Mouse (Mus musculus) G1E-ER4 (cell line): ENCODE results near the gene Mbd3l2. TPM values are rescaled to one million over a fixed set of nuclear protein-coding genes. Genes with fewer than 3 reads are reported as not detected.
"Not testable (repeated sequence)": the region's sequence is repeated elsewhere in the genome, so short reads cannot be mapped to it uniquely, and the experiment has no call there.

Source experiments
- GATA1 ChIP-seq: IDR thresholded peaks from one replicate; pipeline ENCODE4 v1.8.0; 2012; ENCODE audit warnings: low read length, inconsistent platforms
- polyA plus RNA-seq: library from polyadenylated mRNA; stranded (reverse); fragments of >175 nt; gene quantifications from 2 replicates; pipeline ENCODE4 v1.2.3, GENCODE M21; 2012

Gene Mbd3l2
- not detected in 2 replicates for polyA plus RNA-seq

- no peak for TF ChIP-seq GATA1
Observed at GRCm38 (mm10) chr9:18430354-18430753, at the start of gene Mbd3l2. Gene Mbd3l2 (plus strand): TSS chr9:18430654.

- TF ChIP-seq GATA1 = no peak
Observed at GRCm38 (mm10) chr9:18385782-18386181, 44.7 kb upstream of the Mbd3l2 start.

GRCm38 (mm10) chr9:18399629-18400028 is 30.8 kb upstream of the Mbd3l2 start:
- no peak for TF ChIP-seq GATA1

- TF ChIP-seq GATA1 = not testable (repeated sequence)
Observed at GRCm38 (mm10) chr9:18402895-18403294, 27.6 kb upstream of the Mbd3l2 start, which contains the start of gene Naalad2. Gene Naalad2 (minus strand): TSS chr9:18402995.

GRCm38 (mm10) chr9:18404118-18404517 is 26.3 kb upstream of the Mbd3l2 start, which contains the start of gene Ubtfl1:
Gene Ubtfl1 (plus strand): TSS chr9:18404418.
- TF ChIP-seq GATA1 = no peak

- no peak for TF ChIP-seq GATA1
Observed at GRCm38 (mm10) chr9:18431687-18432086, 1.2 kb downstream of the Mbd3l2 start.

- TF ChIP-seq GATA1 = no peak
Observed at GRCm38 (mm10) chr9:18456520-18456919, 26.1 kb downstream of the Mbd3l2 start.

GRCm38 (mm10) chr9:18467350-18467749 is 36.9 kb downstream of the Mbd3l2 start:
- no peak for TF ChIP-seq GATA1

GRCm38 (mm10) chr9:18468005-18468404 is 37.6 kb downstream of the Mbd3l2 start:
- no peak for TF ChIP-seq GATA1

GRCm38 (mm10) chr9:18473324-18474128 is 43.1 kb downstream of the Mbd3l2 start:
- TF ChIP-seq GATA1 = no peak

GRCm38 (mm10) chr9:18478168-18478567 is 47.7 kb downstream of the Mbd3l2 start, which contains the start of the genes Zfp558 and Mbd3l1:
Gene Zfp558 (minus strand): TSS chr9:18478268.
Gene Mbd3l1 (plus strand): TSS chr9:18478359.
- no peak for TF ChIP-seq GATA1

Other genes starting within 250 kb of the Mbd3l2 start
- gene Chordc1, start 138.5 kb upstream of the Mbd3l2 start, polyA plus RNA-seq = 2.0 and 2.7 TPM in 2 replicates
- gene Naalad2, start 27.7 kb upstream of the Mbd3l2 start, polyA plus RNA-seq = not detected in 2 replicates
- not detected in 2 replicates for gene Ubtfl1, start 26.2 kb upstream of the Mbd3l2 start, polyA plus RNA-seq
- 0.28 and 0.37 TPM in 2 replicates for gene Zfp558, start 47.6 kb downstream of the Mbd3l2 start, polyA plus RNA-seq
- gene Mbd3l1, start 47.7 kb downstream of the Mbd3l2 start, polyA plus RNA-seq = not detected in 2 replicates
- not detected in 2 replicates for gene Muc16, start 243.9 kb downstream of the Mbd3l2 start, polyA plus RNA-seq